Mouse (Mus musculus) cerebellum, postnatal 25 days (tissue): ENCODE measurements at regions not wholly inside any gene's neighbourhood (a gene's known extent, or its start where the extent isn't known, plus 50 kb on each side); places are given as distances from the start of the nearest gene placed in this dataset.

Experiments used
- DNase-seq, 2 experiments: peaks; one replicate each; pipeline ENCODE4 v3.0.0; 2021; ENCODE audit warnings: mixed read lengths in 2 of 2

DNA sequence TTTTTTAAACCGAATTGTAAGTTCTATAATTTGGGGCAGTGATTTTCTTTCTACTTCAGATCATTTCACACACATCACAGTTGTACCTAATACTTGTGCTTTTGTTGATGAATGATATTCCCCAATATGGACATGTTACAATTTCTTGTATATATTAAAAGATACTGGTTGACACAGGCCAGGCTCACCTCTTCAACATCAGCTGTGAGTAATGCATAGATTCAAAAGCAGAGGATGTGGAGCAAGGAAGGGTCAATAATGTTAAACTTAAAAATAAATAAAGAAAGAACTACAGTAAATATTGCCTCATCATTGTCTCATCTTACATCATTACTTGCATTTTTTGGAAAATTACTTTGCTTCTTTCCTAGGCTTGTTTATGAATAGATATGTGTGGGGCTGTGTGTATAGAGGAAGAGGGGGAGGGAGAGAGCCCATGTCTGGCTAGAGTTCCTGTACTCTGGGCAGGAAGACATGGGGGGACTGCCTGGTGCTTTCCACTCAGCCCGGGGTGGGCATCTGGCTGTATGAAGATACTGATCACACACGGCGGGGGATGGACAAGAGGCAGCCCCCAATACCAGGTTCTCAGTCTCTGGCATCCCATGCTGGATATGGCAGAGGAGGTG lies 490.1 kb downstream of the Gm6377 start:
- DNase-seq, result no peak

DNA sequence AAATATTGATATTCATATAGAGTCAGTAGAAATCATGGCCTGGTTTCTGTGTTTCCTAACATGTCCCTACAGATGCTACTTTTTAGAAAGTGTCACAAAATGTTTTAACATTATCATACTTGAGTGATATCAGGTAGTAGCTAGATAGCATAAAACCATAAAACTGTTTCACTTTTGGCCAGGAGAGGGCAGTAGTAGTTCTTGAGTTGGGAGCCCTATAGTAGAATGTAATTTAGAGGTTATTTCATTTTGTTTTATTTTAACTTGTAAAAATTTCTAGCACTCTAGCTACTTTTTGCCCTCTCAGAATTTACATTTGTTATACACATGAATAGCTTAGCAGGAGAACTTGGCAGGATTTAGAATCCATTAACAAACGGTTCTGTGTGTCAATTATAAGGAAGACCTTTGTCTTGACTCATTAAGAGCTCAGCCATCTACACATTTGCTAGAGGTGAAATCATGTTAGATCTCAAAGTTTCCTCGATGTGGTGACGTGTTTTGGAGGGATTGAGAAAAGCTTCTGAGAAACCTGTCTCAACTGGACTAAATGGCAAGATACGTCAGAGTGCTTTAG lies 538.5 kb downstream of the Gm6377 start:
- peak in 1 of 2 experiments; percentile 2 for DNase-seq

DNA sequence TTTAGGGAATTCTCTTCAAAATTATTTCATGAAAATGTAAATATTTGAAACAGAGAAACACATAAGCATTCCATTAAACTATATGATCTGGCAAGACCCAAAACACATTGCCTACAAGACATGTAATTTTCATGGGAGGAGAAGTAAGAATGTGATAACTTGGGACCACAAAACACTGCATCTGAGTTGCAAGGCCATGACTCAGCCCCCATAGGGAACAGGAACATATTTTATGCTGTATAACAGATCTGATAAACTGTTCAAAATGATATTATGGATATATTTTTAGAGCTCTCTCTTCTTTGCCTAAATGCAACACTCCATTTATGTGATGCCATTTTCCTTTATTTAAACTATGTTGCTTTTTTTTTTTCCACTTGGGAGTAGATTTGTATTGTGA lies 539.4 kb downstream of the Gm6377 start:
- DNase-seq, result no peak
